Mouse (Mus musculus) testis, adult 2 months (tissue): ENCODE data around the gene Chrd.

Experiments used
- CTCF ChIP-seq: fragments of 200-500 bp; IDR thresholded peaks from 2 replicates; pipeline ENCODE4 v1.5.1; 2012; ENCODE audit warnings: low read depth, mild to moderate bottlenecking, inconsistent platforms, low read length, moderate library complexity; ENCODE audit not compliant: control insufficient read depth, insufficient read depth, insufficient replicate concordance
- POLR2A ChIP-seq: fragments of 200-500 bp; IDR thresholded peaks from 2 replicates; pipeline ENCODE4 v1.6.1; 2012; ENCODE audit warnings: low read depth, mild to moderate bottlenecking, inconsistent platforms, low read length, moderate library complexity; ENCODE audit not compliant: control insufficient read depth

DNA sequence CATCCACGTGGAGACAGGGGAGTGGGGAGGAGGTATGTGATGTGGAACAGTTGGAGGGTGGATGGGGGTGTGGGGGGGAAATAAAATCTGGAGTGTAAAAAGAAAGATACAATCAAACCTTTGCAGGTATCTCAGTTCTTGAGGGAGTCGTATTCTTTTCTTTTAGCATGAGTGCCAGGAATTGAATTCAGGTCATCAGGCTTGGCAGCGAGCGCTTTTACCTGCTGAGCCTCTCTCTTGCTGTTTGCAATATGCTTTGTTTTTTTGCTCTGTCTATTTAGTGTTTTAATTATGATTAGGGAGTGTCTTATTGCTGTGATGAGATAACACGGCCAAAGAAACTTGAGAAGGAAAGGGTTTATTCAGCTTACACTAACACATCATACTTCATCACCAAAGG, 42.1 kb downstream of the Chrd start:
- no peak for TF ChIP-seq CTCF
- no peak for TF ChIP-seq POLR2A
